Mouse (Mus musculus) thymus, postnatal 10 days (tissue): ENCODE results near the gene Rilpl1.

Experiments
- DNase-seq, 2 experiments: peaks; one replicate each; pipeline ENCODE4 v3.0.0; 2021; ENCODE audit warnings: low spot score in 2 of 2

The Rilpl1 gene

GRCm38 (mm10) chr5:124453339-124454081 lies 77.7 kb downstream of the Rilpl1 start:
- no peak for DNase-seq

- DNase-seq, result no peak
Observed at GRCm38 (mm10) chr5:124452494-124453228, 78.5 kb downstream of the Rilpl1 start.

GRCm38 (mm10) chr5:124450641-124451340 lies 80.4 kb downstream of the Rilpl1 start:
- DNase-seq, result no peak

GRCm38 (mm10) chr5:124450051-124450450 lies 81.1 kb downstream of the Rilpl1 start:
- DNase-seq, result no peak

- no peak for DNase-seq
Observed at GRCm38 (mm10) chr5:124449494-124449893, 81.7 kb downstream of the Rilpl1 start.

- DNase-seq, result peak in 1 of 2 experiments; percentile 15
Observed at GRCm38 (mm10) chr5:124446301-124446881, 84.8 kb downstream of the Rilpl1 start.

- DNase-seq, result peak in 1 of 2 experiments; percentile 54
Observed at GRCm38 (mm10) chr5:124445621-124446293, 85.4 kb downstream of the Rilpl1 start.

GRCm38 (mm10) chr5:124444661-124445561 lies 86.3 kb downstream of the Rilpl1 start:
- peak; percentile 59 to 78 for DNase-seq

- DNase-seq, result no peak
Observed at GRCm38 (mm10) chr5:124444208-124444607, 87.0 kb downstream of the Rilpl1 start.
